Mouse (Mus musculus): ENCODE measurements around the gene Senp7. TPM values are rescaled to one million over a fixed set of nuclear protein-coding genes. Genes with fewer than 3 reads are reported as not detected.
"Not testable (repeated sequence)": the region's sequence is repeated elsewhere in the genome, so short reads cannot be mapped to it uniquely, and the experiment has no call there.

The Senp7 gene
- polyA plus RNA-seq, 1 experiment from 2014 or later = 44.9 TPM

GRCm38 (mm10) chr16:56096401-56097018, 48.4 kb downstream of the Senp7 start:
- H3K9ac ChIP-seq; H3K4me2 ChIP-seq; H3K27ac ChIP-seq; ATAC-seq (ENCODE audit: insufficient number of reproducible peaks, insufficient read depth, low FRiP score, low TSS enrichment, low read depth); H3K4me1 ChIP-seq; H3K9me3 ChIP-seq; H3K4me3 ChIP-seq; H3K27me3 ChIP-seq: not testable (repeated sequence)
- peaks cover 48% of the 10 kb centered on the region for H3K36me3 ChIP-seq

- no peak overlapping the region for H3K27ac ChIP-seq
- 0 out of 2 replicates have a peak, but pooled peaks cover 3% of the 10 kb centered on the region for H3K9me3 ChIP-seq
- H3K9ac ChIP-seq = no peak overlapping the region
- no peaks in the 10 kb centered on the region for H3K27me3 ChIP-seq
- H3K4me2 ChIP-seq = no peak overlapping the region
- ATAC-seq (ENCODE audit: insufficient number of reproducible peaks, insufficient read depth, low FRiP score, low TSS enrichment, low read depth) = no peak
- no peak overlapping the region for H3K4me3 ChIP-seq
- WGBS = 88% methylated on average over 3 of the region's 3 CpGs
- H3K36me3 ChIP-seq = peaks cover 26% of the 10 kb centered on the region
- peaks cover 11% of the 10 kb centered on the region for H3K4me1 ChIP-seq
Measured at GRCm38 (mm10) chr16:56115706-56116105, 67.6 kb downstream of the Senp7 start.

- Histone ChIP-seq H3K4me2 (no peak overlapping the region), H3K9me3 (0 out of 2 replicates have a peak, but pooled peaks cover 3% of the 10 kb centered on the region), H3K4me3 (no peak overlapping the region), H3K27me3 (no peaks in the 10 kb centered on the region), H3K36me3 (peaks cover 26% of the 10 kb centered on the region), H3K27ac (no peak overlapping the region), H3K4me1 (peaks cover 11% of the 10 kb centered on the region), H3K9ac (no peak overlapping the region)
- 85% methylated on average over 5 of the region's 5 CpGs for WGBS
- no peak for ATAC-seq (ENCODE audit: insufficient number of reproducible peaks, insufficient read depth, low FRiP score, low TSS enrichment, low read depth)
Measured at GRCm38 (mm10) chr16:56116155-56116554, 68.0 kb downstream of the Senp7 start.

- no peak for ATAC-seq (ENCODE audit: insufficient number of reproducible peaks, insufficient read depth, low FRiP score, low TSS enrichment, low read depth)
- H3K9ac ChIP-seq = no peak overlapping the region
- H3K9me3 ChIP-seq = 0 out of 2 replicates have a peak, but pooled peaks cover 3% of the 10 kb centered on the region
- H3K36me3 ChIP-seq = peaks cover 21% of the 10 kb centered on the region
- H3K4me1 ChIP-seq = peaks cover 11% of the 10 kb centered on the region
- no peak overlapping the region for H3K27ac ChIP-seq
- no peak overlapping the region for H3K4me2 ChIP-seq
- H3K27me3 ChIP-seq = no peaks in the 10 kb centered on the region
- H3K4me3 ChIP-seq = no peak overlapping the region
- WGBS = 39% methylated on average over 10 of the region's 10 CpGs
Measured at GRCm38 (mm10) chr16:56117327-56118180, 69.4 kb downstream of the Senp7 start.

GRCm38 (mm10) chr16:56122517-56122916, 74.4 kb downstream of the Senp7 start:
- H3K27me3 ChIP-seq = no peaks in the 10 kb centered on the region
- H3K4me3 ChIP-seq = no peak overlapping the region
- peaks cover 31% of the 10 kb centered on the region for H3K36me3 ChIP-seq
- WGBS = 87% methylated on average over 5 of the region's 5 CpGs
- peaks cover 8% of the 10 kb centered on the region for H3K4me1 ChIP-seq
- no peak for ATAC-seq (ENCODE audit: insufficient number of reproducible peaks, insufficient read depth, low FRiP score, low TSS enrichment, low read depth)
- H3K9ac ChIP-seq = no peak overlapping the region
- H3K27ac ChIP-seq = no peak overlapping the region
- no peak overlapping the region for H3K4me2 ChIP-seq
- no peaks in the 10 kb centered on the region for H3K9me3 ChIP-seq

GRCm38 (mm10) chr16:56124045-56124444, 75.9 kb downstream of the Senp7 start:
- no peaks in the 10 kb centered on the region for H3K9me3 ChIP-seq
- H3K27me3 ChIP-seq = no peaks in the 10 kb centered on the region
- 89% methylated on average over 3 of the region's 3 CpGs for WGBS
- no peak for ATAC-seq (ENCODE audit: insufficient number of reproducible peaks, insufficient read depth, low FRiP score, low TSS enrichment, low read depth)
- H3K36me3 ChIP-seq = peaks cover 41% of the 10 kb centered on the region
- H3K4me1 ChIP-seq = no peaks in the 10 kb centered on the region
- H3K27ac ChIP-seq = no peak overlapping the region
- no peak overlapping the region for H3K4me3 ChIP-seq
- H3K4me2 ChIP-seq = no peak overlapping the region
- no peak overlapping the region for H3K9ac ChIP-seq

GRCm38 (mm10) chr16:56131666-56132065, 83.5 kb downstream of the Senp7 start:
- Histone ChIP-seq H3K4me2 (no peak overlapping the region), H3K9me3 (no peaks in the 10 kb centered on the region), H3K4me1 (no peaks in the 10 kb centered on the region), H3K4me3 (no peak overlapping the region), H3K9ac (no peak overlapping the region), H3K36me3 (peaks cover 21% of the 10 kb centered on the region), H3K27me3 (no peaks in the 10 kb centered on the region), H3K27ac (no peak overlapping the region)
- 35% methylated on average over 3 of the region's 3 CpGs for WGBS
- ATAC-seq (ENCODE audit: insufficient number of reproducible peaks, insufficient read depth, low FRiP score, low TSS enrichment, low read depth) = no peak

GRCm38 (mm10) chr16:56134149-56134548, 86.0 kb downstream of the Senp7 start:
- Histone ChIP-seq H3K9me3 (no peaks in the 10 kb centered on the region), H3K4me1 (no peaks in the 10 kb centered on the region), H3K27ac (no peak overlapping the region), H3K27me3 (no peaks in the 10 kb centered on the region), H3K4me2 (no peak overlapping the region), H3K9ac (no peak overlapping the region), H3K36me3 (peaks cover 12% of the 10 kb centered on the region), H3K4me3 (no peak overlapping the region)
- no peak for ATAC-seq (ENCODE audit: insufficient number of reproducible peaks, insufficient read depth, low FRiP score, low TSS enrichment, low read depth)
- 46% methylated on average over 4 of the region's 4 CpGs for WGBS

GRCm38 (mm10) chr16:56137672-56138071, 89.5 kb downstream of the Senp7 start:
- H3K27ac ChIP-seq; H3K27me3 ChIP-seq; ATAC-seq (ENCODE audit: insufficient number of reproducible peaks, insufficient read depth, low FRiP score, low TSS enrichment, low read depth); H3K4me2 ChIP-seq; H3K9ac ChIP-seq; H3K4me1 ChIP-seq; H3K9me3 ChIP-seq; H3K4me3 ChIP-seq: not testable (repeated sequence)
- 96% methylated on average over 5 of the region's 5 CpGs for WGBS
- H3K36me3 ChIP-seq = peaks cover 18% of the 10 kb centered on the region

GRCm38 (mm10) chr16:56139921-56140320, 91.8 kb downstream of the Senp7 start:
- Histone ChIP-seq H3K36me3 (peaks cover 26% of the 10 kb centered on the region), H3K9me3 (no peaks in the 10 kb centered on the region), H3K27me3 (no peaks in the 10 kb centered on the region), H3K4me1 (no peaks in the 10 kb centered on the region), H3K4me2 (no peak overlapping the region), H3K9ac (no peak overlapping the region), H3K4me3 (no peak overlapping the region), H3K27ac (no peak overlapping the region)
- no peak for ATAC-seq (ENCODE audit: insufficient number of reproducible peaks, insufficient read depth, low FRiP score, low TSS enrichment, low read depth)
- 83% methylated on average over 3 of the region's 3 CpGs for WGBS

GRCm38 (mm10) chr16:56144876-56145555, 96.9 kb downstream of the Senp7 start:
- H3K4me2 ChIP-seq = no peak overlapping the region
- H3K4me1 ChIP-seq = no peaks in the 10 kb centered on the region
- H3K27ac ChIP-seq = no peak overlapping the region
- 95% methylated on average over 17 of the region's 17 CpGs for WGBS
- no peaks in the 10 kb centered on the region for H3K27me3 ChIP-seq
- no peak overlapping the region for H3K4me3 ChIP-seq
- ATAC-seq (ENCODE audit: insufficient number of reproducible peaks, insufficient read depth, low FRiP score, low TSS enrichment, low read depth) = no peak
- peaks cover 23% of the 10 kb centered on the region for H3K36me3 ChIP-seq
- no peaks in the 10 kb centered on the region for H3K9me3 ChIP-seq
- H3K9ac ChIP-seq = no peak overlapping the region
